Mouse (Mus musculus): ENCODE results near the gene Ccdc155. TPM values are rescaled to one million over a fixed set of nuclear protein-coding genes. Genes with fewer than 3 reads are reported as not detected.

Gene Ccdc155
- polyA plus RNA-seq, 1 experiment from 2014 or later, result 0.78 TPM

DNA sequence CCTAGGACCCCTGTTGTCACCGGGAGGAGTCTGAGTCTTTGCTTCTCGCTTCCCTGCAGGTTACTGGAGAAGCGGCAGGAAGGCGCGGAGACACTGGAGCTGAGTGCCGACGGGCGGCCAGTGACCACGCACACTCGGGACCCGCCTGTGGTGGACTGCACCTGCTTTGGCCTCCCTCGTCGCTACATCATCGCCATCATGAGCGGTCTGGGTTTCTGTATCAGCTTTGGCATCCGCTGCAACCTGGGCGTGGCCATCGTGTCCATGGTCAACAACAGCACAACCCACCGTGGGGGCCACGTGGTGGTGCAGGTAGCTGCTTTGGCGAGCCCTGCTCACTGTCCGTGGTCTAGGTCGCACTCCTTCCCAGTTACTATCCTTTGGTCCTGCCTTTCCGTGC is 36.0 kb downstream of the Ccdc155 start:
- H3K4me2 ChIP-seq, result no peak overlapping the region
- H3K27ac ChIP-seq, result no peak overlapping the region
- peaks cover 17% of the 10 kb centered on the region for H3K9me3 ChIP-seq (replicated peaks)
- H3K9ac ChIP-seq, result no peak overlapping the region
- peaks cover 95% of the 10 kb centered on the region for H3K27me3 ChIP-seq
- WGBS, result 3% methylated on average over 24 of the region's 24 CpGs
- no peak; the same call in 1 of the 2 replicates for ATAC-seq (replicated peaks; ENCODE audit: low FRiP score)
- no peak overlapping the region; the same call in 1 of the 2 replicates for H3K4me3 ChIP-seq (replicated peaks)
- H3K4me1 ChIP-seq, result peaks cover 17% of the 10 kb centered on the region
- no peaks in the 10 kb centered on the region for H3K36me3 ChIP-seq

GRCm38 (mm10) chr7:45167761-45168445 is 36.8 kb downstream of the Ccdc155 start:
- no peak for ATAC-seq (replicated peaks; ENCODE audit: low FRiP score)
- Histone ChIP-seq H3K27me3 (peaks cover 98% of the 10 kb centered on the region), H3K9me3 (replicated peaks) (peaks cover 17% of the 10 kb centered on the region), H3K9ac (no peak overlapping the region), H3K4me1 (peaks cover 19% of the 10 kb centered on the region), H3K27ac (no peak overlapping the region), H3K36me3 (no peaks in the 10 kb centered on the region), H3K4me2 (no peak overlapping the region), H3K4me3 (replicated peaks) (no peak overlapping the region)
- 5% methylated on average over 19 of the region's 19 CpGs for WGBS

DNA sequence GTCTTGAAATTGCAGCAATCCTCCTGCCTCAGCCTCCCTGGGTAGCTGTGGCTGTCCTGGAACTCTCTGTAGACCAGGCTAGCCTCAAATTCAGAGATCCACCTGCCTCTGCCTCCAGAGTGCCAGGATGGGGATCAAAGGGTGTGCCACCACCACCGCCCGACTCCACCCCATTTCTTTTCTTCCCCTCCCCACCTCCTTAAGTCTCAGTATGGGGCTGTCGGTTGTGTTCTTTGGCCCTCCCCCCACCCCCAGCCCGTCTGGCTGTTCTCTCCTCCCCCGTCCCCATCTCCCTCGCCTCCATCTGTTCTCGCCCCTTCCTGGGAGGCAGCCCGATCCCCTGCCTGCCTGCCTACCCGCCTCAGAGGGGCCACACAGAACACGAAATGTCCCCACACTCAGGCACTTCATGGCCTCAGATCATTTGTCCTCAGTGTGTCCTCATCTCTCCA is 37.7 kb downstream of the Ccdc155 start:
- no peak overlapping the region for H3K4me3 ChIP-seq (replicated peaks)
- peaks cover 17% of the 10 kb centered on the region for H3K9me3 ChIP-seq (replicated peaks)
- H3K27ac ChIP-seq, result no peak overlapping the region
- WGBS, result 22% methylated on average over 10 of the region's 10 CpGs
- no peak overlapping the region for H3K4me2 ChIP-seq
- peaks cover 97% of the 10 kb centered on the region for H3K27me3 ChIP-seq
- no peak for ATAC-seq (replicated peaks; ENCODE audit: low FRiP score)
- peaks cover 25% of the 10 kb centered on the region for H3K4me1 ChIP-seq
- no peak overlapping the region for H3K9ac ChIP-seq
- no peaks in the 10 kb centered on the region for H3K36me3 ChIP-seq

DNA sequence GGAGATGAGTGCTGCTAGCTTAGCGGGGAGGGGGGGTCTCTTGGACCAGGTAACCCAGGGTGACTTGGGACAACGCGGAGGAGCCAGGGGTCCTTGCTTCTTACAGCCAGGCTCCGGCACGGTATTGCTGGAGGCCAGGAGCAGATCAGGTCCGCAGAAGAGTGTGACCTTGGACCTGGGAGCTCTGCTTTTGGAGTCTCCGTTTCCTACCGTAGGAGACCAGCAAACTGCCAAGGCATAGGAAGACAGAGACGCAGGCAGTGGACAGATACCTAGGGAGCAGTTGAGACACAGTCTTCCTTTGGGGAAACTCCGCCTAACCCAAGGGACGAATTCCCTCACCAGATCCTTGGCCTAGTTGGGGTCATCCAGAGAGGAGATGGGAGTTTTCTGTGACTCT is 39.0 kb downstream of the Ccdc155 start:
- Histone ChIP-seq H3K4me2 (no peak overlapping the region), H3K4me1 (peaks cover 30% of the 10 kb centered on the region), H3K27me3 (peaks cover 85% of the 10 kb centered on the region), H3K4me3 (replicated peaks) (no peak overlapping the region), H3K9ac (no peak overlapping the region), H3K36me3 (peaks cover 3% of the 10 kb centered on the region; the same call in 1 of the 2 replicates), H3K27ac (no peak overlapping the region), H3K9me3 (replicated peaks) (peaks cover 17% of the 10 kb centered on the region)
- 51% methylated on average over 11 of the region's 11 CpGs for WGBS
- no peak for ATAC-seq (replicated peaks; ENCODE audit: low FRiP score)

- WGBS, result 63% methylated on average over 5 of the region's 5 CpGs
- Histone ChIP-seq H3K4me1 (peaks cover 30% of the 10 kb centered on the region), H3K4me3 (replicated peaks) (no peak overlapping the region), H3K36me3 (peaks cover 12% of the 10 kb centered on the region), H3K27me3 (peaks cover 76% of the 10 kb centered on the region), H3K9ac (no peak overlapping the region), H3K9me3 (replicated peaks) (peaks cover 11% of the 10 kb centered on the region), H3K4me2 (no peak overlapping the region), H3K27ac (no peak overlapping the region)
- ATAC-seq (replicated peaks; ENCODE audit: low FRiP score), result no peak
Observed at GRCm38 (mm10) chr7:45164833-45165232, 39.9 kb downstream of the Ccdc155 start.

DNA sequence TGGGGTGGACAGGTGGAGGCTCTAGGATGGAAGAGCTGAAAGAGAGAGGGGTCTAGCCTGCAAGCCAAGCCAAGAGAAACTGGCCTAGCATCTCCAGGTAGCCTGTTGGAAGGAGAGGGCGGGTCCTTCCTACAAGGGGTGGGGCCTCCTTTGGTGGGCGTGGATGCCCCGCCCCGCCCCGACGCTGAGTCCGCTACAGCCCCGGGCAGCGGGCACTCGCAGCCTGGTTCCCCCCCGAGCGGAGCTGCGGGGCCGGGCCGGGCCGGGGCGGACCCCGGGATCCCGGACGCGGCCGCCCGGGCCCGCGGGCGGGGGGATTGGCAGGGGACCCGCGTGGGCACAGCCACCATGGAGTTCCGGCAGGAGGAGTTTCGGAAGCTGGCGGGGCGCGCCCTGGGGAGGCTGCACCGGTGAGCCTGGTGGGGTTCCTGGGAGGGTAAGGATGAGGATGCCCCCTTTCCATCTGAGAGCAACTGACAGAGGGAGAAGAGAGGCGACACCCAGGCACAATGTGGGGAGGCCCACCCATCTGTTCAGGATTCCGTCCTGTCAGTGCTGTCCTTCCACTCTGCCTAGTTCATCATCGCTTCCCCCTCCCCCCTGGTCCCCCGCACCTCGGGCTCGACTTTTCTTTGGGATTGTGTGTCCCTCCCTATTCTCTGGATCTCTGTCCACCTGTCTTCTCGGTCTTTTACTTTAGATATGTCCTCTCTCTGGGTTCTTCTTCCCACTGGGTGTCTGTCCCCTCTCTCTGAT is 40.8 kb downstream of the Ccdc155 start, which contains the start of gene Slc17a7:
Gene Slc17a7, plus strand, starts transcription at position 215 of the 756 bp plus-strand sequence.
- under 1% methylated on average over 40 of the region's 41 CpGs for WGBS
- Histone ChIP-seq H3K27ac (no peak within 1 kb of the TSS), H3K36me3 (peaks cover 21% of the 10 kb centered on the region), H3K4me1 (peaks cover 30% of the 10 kb centered on the region), H3K4me2 (peak within 1 kb of the TSS; percentile 91), H3K9ac (peak within 1 kb of the TSS; percentile 51), H3K4me3 (replicated peaks) (peak within 1 kb of the TSS; percentile 54), H3K27me3 (peaks cover 67% of the 10 kb centered on the region), H3K9me3 (replicated peaks) (peaks cover 2% of the 10 kb centered on the region; the same call in 1 of the 2 replicates)
- peak; percentile 14; the same call in 1 of the 2 replicates for ATAC-seq (replicated peaks; ENCODE audit: low FRiP score)

- peaks cover 59% of the 10 kb centered on the region for H3K27me3 ChIP-seq
- H3K4me2 ChIP-seq, result peak overlapping the region; percentile 91; the same call in 1 of the 2 replicates
- H3K36me3 ChIP-seq, result peaks cover 29% of the 10 kb centered on the region
- WGBS, result 73% methylated on average over 9 of the region's 9 CpGs
- peak overlapping the region; percentile 54; the same call in 1 of the 2 replicates for H3K4me3 ChIP-seq (replicated peaks)
- no peak overlapping the region for H3K9ac ChIP-seq
- H3K9me3 ChIP-seq (replicated peaks), result no peaks in the 10 kb centered on the region
- peaks cover 22% of the 10 kb centered on the region for H3K4me1 ChIP-seq
- no peak overlapping the region for H3K27ac ChIP-seq
- no peak for ATAC-seq (replicated peaks; ENCODE audit: low FRiP score)
Observed at GRCm38 (mm10) chr7:45162996-45163615, 41.6 kb downstream of the Ccdc155 start.

DNA sequence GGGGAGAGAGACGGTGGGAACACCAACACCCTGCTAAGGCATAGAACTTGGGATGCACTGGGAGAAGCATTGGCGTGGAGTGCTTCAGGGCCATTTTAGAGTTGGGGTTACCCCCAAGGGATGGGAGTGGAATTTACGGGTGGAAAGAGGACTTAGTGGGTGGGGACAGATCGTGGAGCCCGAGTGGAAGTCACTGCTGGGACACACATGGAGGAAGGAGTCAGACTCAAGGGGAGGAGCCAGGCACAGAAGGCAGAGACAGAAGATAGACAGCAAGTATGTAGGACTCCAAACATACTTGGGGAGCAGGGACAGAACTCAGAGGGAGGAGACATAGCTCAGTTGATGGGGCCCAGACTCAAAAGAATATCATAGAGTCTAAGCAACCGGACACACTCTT is 42.1 kb downstream of the Ccdc155 start:
- ATAC-seq (replicated peaks; ENCODE audit: low FRiP score), result no peak; the same call in 1 of the 2 replicates
- H3K4me1 ChIP-seq, result peaks cover 19% of the 10 kb centered on the region
- peak overlapping the region; percentile 50 for H3K4me3 ChIP-seq (replicated peaks)
- H3K36me3 ChIP-seq, result peaks cover 35% of the 10 kb centered on the region
- H3K9me3 ChIP-seq (replicated peaks), result no peaks in the 10 kb centered on the region
- no peak overlapping the region for H3K27ac ChIP-seq
- H3K9ac ChIP-seq, result peak overlapping the region; percentile 43; the same call in 1 of the 2 replicates
- H3K4me2 ChIP-seq, result peak overlapping the region; percentile 91
- peaks cover 53% of the 10 kb centered on the region for H3K27me3 ChIP-seq
- WGBS, result 25% methylated on average over 6 of the region's 6 CpGs

- no peaks in the 10 kb centered on the region for H3K9me3 ChIP-seq (replicated peaks)
- peak overlapping the region; percentile 50 for H3K4me3 ChIP-seq (replicated peaks)
- 3% methylated on average over 35 of the region's 35 CpGs for WGBS
- ATAC-seq (replicated peaks; ENCODE audit: low FRiP score), result peak; percentile 87
- H3K4me2 ChIP-seq, result peak overlapping the region; percentile 91
- H3K36me3 ChIP-seq, result peaks cover 38% of the 10 kb centered on the region
- peak overlapping the region; percentile 43 for H3K9ac ChIP-seq
- 0 out of 2 replicates have a peak overlapping the region, but pooled peaks have one; percentile 54 for H3K27ac ChIP-seq
- H3K27me3 ChIP-seq, result peaks cover 46% of the 10 kb centered on the region
- H3K4me1 ChIP-seq, result peaks cover 19% of the 10 kb centered on the region
Observed at GRCm38 (mm10) chr7:45161612-45162473, 42.8 kb downstream of the Ccdc155 start.

DNA sequence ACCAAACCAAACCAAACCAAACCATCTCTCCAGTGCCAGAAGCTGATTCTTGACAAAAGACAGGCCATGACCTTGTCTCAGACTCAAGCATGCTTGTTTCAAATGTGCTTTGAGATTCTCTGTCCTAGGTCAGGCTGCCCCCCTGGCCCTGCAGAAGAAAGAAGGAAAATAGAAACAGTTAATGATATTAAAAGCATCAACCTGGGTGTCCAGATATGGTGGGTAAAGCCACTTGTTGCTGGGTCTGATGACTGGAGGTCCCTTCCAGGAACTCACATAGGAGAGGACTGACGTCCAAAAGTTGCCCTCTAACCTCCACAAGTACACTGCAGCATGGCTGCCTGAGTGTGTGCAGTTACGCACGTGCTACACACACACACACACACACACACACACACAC is 43.8 kb downstream of the Ccdc155 start:
- ATAC-seq (replicated peaks; ENCODE audit: low FRiP score), result no peak
- no peaks in the 10 kb centered on the region for H3K9me3 ChIP-seq (replicated peaks)
- no peak overlapping the region for H3K4me2 ChIP-seq
- no peak overlapping the region for H3K27ac ChIP-seq
- H3K4me3 ChIP-seq (replicated peaks), result no peak overlapping the region
- H3K9ac ChIP-seq, result no peak overlapping the region
- peaks cover 19% of the 10 kb centered on the region for H3K4me1 ChIP-seq
- H3K36me3 ChIP-seq, result peaks cover 46% of the 10 kb centered on the region
- H3K27me3 ChIP-seq, result peaks cover 36% of the 10 kb centered on the region
- WGBS, result 91% methylated on average over 3 of the region's 3 CpGs

DNA sequence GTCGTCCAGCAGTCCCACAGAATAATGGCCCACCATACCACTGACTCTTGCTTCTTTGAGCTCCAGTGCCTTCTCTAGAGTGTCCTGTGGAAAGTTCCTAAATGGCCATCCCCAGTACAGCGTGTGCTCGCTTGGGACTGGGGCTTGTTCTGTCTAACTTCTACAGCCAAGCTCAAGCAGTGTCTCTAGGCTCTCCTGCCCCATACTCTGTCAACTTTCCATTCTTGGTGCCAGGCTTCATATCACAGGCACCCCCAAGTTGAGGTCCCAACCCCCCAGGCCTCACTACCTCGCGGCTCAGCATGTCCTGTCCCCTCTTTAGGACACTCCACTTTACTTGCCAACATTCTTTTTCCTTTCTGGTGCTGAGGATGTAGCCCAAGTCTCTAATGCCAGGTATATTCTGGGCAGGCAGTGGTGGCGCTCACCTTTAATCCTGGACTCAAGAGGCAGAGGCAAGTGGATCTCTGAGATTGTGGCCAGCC is 44.3 kb downstream of the Ccdc155 start:
- Histone ChIP-seq H3K4me1 (peaks cover 22% of the 10 kb centered on the region), H3K27ac (no peak overlapping the region), H3K9me3 (replicated peaks) (no peaks in the 10 kb centered on the region), H3K9ac (no peak overlapping the region), H3K4me3 (replicated peaks) (no peak overlapping the region), H3K36me3 (peaks cover 46% of the 10 kb centered on the region), H3K27me3 (peaks cover 31% of the 10 kb centered on the region), H3K4me2 (no peak overlapping the region)
- 91% methylated on average over 6 of the region's 6 CpGs for WGBS
- ATAC-seq (replicated peaks; ENCODE audit: low FRiP score), result no peak
